ENCODE assay signal across 28 mouse cellular contexts in genomic region chr14:114504976-114505375, GRCm38 (mm10).
"Had no signal": no experiment of that assay in that cellular context is flagged by ENCODE, and none has a peak within 500 bp of the region (broad histone marks: within the 10 kb centered on the region; RNA-seq: fewer than 3 reads in every experiment).

No protein-coding gene starts in this region.

- DNase-seq: cerebellum, adult 9-10 months; cerebellum, adult 9-11 months; cerebellum, postnatal 10 days; cerebellum, postnatal 14 days; cerebellum, postnatal 25 days; cerebellum, postnatal 36 days; embryo, embryonic 11 days; forebrain, postnatal 0 days; gastrocnemius, adult 2 months; gastrocnemius, postnatal 10 days; gastrocnemius, postnatal 14 days; gastrocnemius, postnatal 25 days; gastrocnemius, postnatal 36 days; heart, adult 11 months; heart, adult 18-20 months; heart, adult 2 months had no signal

- ATAC-seq: forebrain, embryonic 13.5 days; forebrain, embryonic 14.5 days; forebrain, embryonic 15.5 days; forebrain, embryonic 16.5 days; forebrain, postnatal 0 days had no signal

- H3K27ac ChIP-seq: embryonic facial prominence, embryonic 10.5 days; embryonic facial prominence, embryonic 12.5 days; embryonic facial prominence, embryonic 13.5 days; embryonic facial prominence, embryonic 15.5 days; forebrain, embryonic 10.5 days; forebrain, embryonic 12.5 days; forebrain, embryonic 13.5 days; forebrain, embryonic 15.5 days; gastrocnemius, adult 2 months; heart, adult 2 months; heart, embryonic 10.5 days had no signal

- H3K4me3 ChIP-seq: embryonic facial prominence, embryonic 10.5 days; embryonic facial prominence, embryonic 12.5 days; embryonic facial prominence, embryonic 13.5 days; embryonic facial prominence, embryonic 15.5 days; erythroblast, embryonic 14.5 days; forebrain, embryonic 10.5 days; forebrain, embryonic 12.5 days; forebrain, embryonic 13.5 days; forebrain, embryonic 15.5 days; gastrocnemius, adult 2 months; heart, adult 2 months; heart, embryonic 10.5 days had no signal
